ENCODE assay signal across 22 mouse cellular contexts in genomic region chr6:33476134-33476533, GRCm38 (mm10).
DNase-seq lines count a peak whose midpoint lies in the region; ATAC-seq lines count a peak whose summit lies in the region.
"Had no signal": no experiment of that assay in that cellular context is flagged by ENCODE, and none has a peak within 500 bp of the region (broad histone marks: within the 10 kb centered on the region; RNA-seq: fewer than 3 reads in every experiment).

No protein-coding gene starts in this region.

- no peaks in the 10 kb centered on the region for H3K9me3 ChIP-seq in liver, embryonic 12.5 days (replicated peaks)
- H3K9me3 ChIP-seq: embryonic facial prominence, embryonic 10.5 days; embryonic facial prominence, embryonic 12.5 days; forebrain, embryonic 13.5 days; forebrain, embryonic 15.5 days had no signal

- H3K27ac ChIP-seq in liver, embryonic 12.5 days: no peak overlapping the region
- H3K27ac ChIP-seq: embryonic facial prominence, embryonic 10.5 days; embryonic facial prominence, embryonic 12.5 days; forebrain, embryonic 13.5 days; forebrain, embryonic 15.5 days had no signal

- H3K27me3 ChIP-seq in liver, embryonic 12.5 days (replicated peaks): no peaks in the 10 kb centered on the region
- H3K27me3 ChIP-seq: embryonic facial prominence, embryonic 12.5 days; forebrain, embryonic 13.5 days; forebrain, embryonic 15.5 days; Patski had no signal

- H3K4me2 ChIP-seq in liver, embryonic 12.5 days: no peak overlapping the region
- H3K4me2 ChIP-seq: embryonic facial prominence, embryonic 12.5 days; forebrain, embryonic 13.5 days; forebrain, embryonic 15.5 days had no signal

- WGBS in liver, embryonic 12.5 days (ENCODE audit: insufficient replicate concordance): 57% methylated on average over 2 of the region's 2 CpGs

- DNase-seq in liver: no peak
- DNase-seq in frontal cortex, postnatal 36 days (ENCODE audit: low spot score in 2 of 2): no peak
- DNase-seq in frontal cortex, postnatal 10 days (ENCODE audit: low spot score in 2 of 2): no peak
- no peak for DNase-seq in adrenal gland, adult 8-10 months
- DNase-seq: adrenal gland, postnatal 10 days; adrenal gland, postnatal 25 days; cerebellum, adult 11 months; cerebellum, adult 18-20 months; cerebellum, adult 8-10 months; cerebellum, adult 9-11 months; cerebellum, postnatal 14 days; cerebellum, postnatal 36 days; forebrain, postnatal 0 days had no signal

- no peak overlapping the region for H3K9ac ChIP-seq in liver, embryonic 12.5 days
- H3K9ac ChIP-seq: embryonic facial prominence, embryonic 12.5 days; forebrain, embryonic 13.5 days; forebrain, embryonic 15.5 days; forebrain, postnatal 0 days had no signal

- H3K4me1 ChIP-seq in liver, embryonic 12.5 days: peaks cover 10% of the 10 kb centered on the region
- H3K4me1 ChIP-seq: embryonic facial prominence, embryonic 10.5 days; embryonic facial prominence, embryonic 12.5 days; forebrain, embryonic 15.5 days had no signal

- H3K36me3 ChIP-seq in liver, embryonic 12.5 days: no peaks in the 10 kb centered on the region
- H3K36me3 ChIP-seq: embryonic facial prominence, embryonic 10.5 days; embryonic facial prominence, embryonic 12.5 days; forebrain, embryonic 15.5 days had no signal

- no peak overlapping the region for H3K4me3 ChIP-seq in liver, embryonic 12.5 days
- H3K4me3 ChIP-seq: embryonic facial prominence, embryonic 10.5 days; embryonic facial prominence, embryonic 12.5 days; forebrain, embryonic 13.5 days; forebrain, embryonic 15.5 days had no signal

- 0 out of 2 replicates have a peak, but pooled peaks have one; percentile 32 for ATAC-seq in liver, embryonic 12.5 days
- ATAC-seq in common myeloid progenitor, adult 5-6 weeks (replicated peaks; ENCODE audit: low read depth, poor library complexity, severe bottlenecking): 0 out of 2 replicates have a peak, but pooled peaks have one; percentile 18
- peak; percentile 26; the same call in 1 of the 2 replicates for ATAC-seq in megakaryocyte progenitor cell, adult 5-6 weeks (replicated peaks; ENCODE audit: poor library complexity)
- ATAC-seq: activated CD4-positive, CD25-positive, alpha-beta regulatory T cell, adult 4 months; forebrain, embryonic 13.5 days; forebrain, embryonic 15.5 days; forebrain, postnatal 0 days; Patski had no signal
